Mouse (Mus musculus) neural tube, embryonic 11.5 days (tissue): Measurements from ENCODE around the gene Galns. TPM values are rescaled to one million over a fixed set of nuclear protein-coding genes. Genes with fewer than 3 reads are reported as not detected.

Experiments
- ATAC-seq: fragments of 200-750 bp; cut with Nextera tagmentation; 2 replicates; pipeline ENCODE4 v1.8.0; 2017; ENCODE audit warnings: moderate number of reproducible peaks, mild to moderate bottlenecking, moderate TSS enrichment, moderate library complexity; ENCODE audit not compliant: insufficient read depth, low FRiP score, low TSS enrichment
- DNase-seq: peaks from one replicate; pipeline ENCODE4 v3.0.0-alpha.2; 2015; ENCODE audit warnings: low spot score
- H3K27ac ChIP-seq: fragments of 300-500 bp; sonication (generic); 2 replicates; pipeline ENCODE4 v1.5.1; 2014; ENCODE audit warnings: low read depth, mild to moderate bottlenecking, low read length
- H3K27me3 ChIP-seq: fragments of 300-500 bp; sonication (generic); 2 replicates; pipeline ENCODE4 v1.6.1; 2014; ENCODE audit warnings: mild to moderate bottlenecking, low read length, mixed read lengths; ENCODE audit not compliant: control insufficient read depth, insufficient read depth
- H3K36me3 ChIP-seq: fragments of 300-500 bp; sonication (generic); 2 replicates; pipeline ENCODE4 v1.6.1; 2014; ENCODE audit warnings: mild to moderate bottlenecking, low read length, moderate library complexity, mixed read lengths; ENCODE audit not compliant: control insufficient read depth, insufficient read depth
- H3K4me1 ChIP-seq: fragments of 300-500 bp; sonication (generic); 2 replicates; pipeline ENCODE4 v1.6.1; 2014; ENCODE audit warnings: low read length, mixed read lengths; ENCODE audit not compliant: control insufficient read depth, insufficient read depth
- H3K4me2 ChIP-seq: fragments of 300-500 bp; sonication (generic); 2 replicates; pipeline ENCODE4 v1.6.1; 2014; ENCODE audit warnings: low read depth, mild to moderate bottlenecking, moderate library complexity
- H3K4me3 ChIP-seq: fragments of 300-500 bp; sonication (generic); 2 replicates; pipeline ENCODE4 v1.5.1; 2014; ENCODE audit warnings: low read depth, low read length
- H3K9ac ChIP-seq: fragments of 300-500 bp; sonication (generic); 2 replicates; pipeline ENCODE4 v1.6.1; 2014; ENCODE audit warnings: mild to moderate bottlenecking, low read length
- H3K9me3 ChIP-seq: fragments of 300-500 bp; sonication (generic); 2 replicates; pipeline ENCODE4 v1.6.1; 2016; ENCODE audit warnings: low read length; ENCODE audit not compliant: control insufficient read depth
- WGBS: fragments of 180-500 bp; shearing (Covaris S2); extraction: QIAGEN DNeasy Blood & Tissue Kit; methylation state at CpG from one replicate; pipeline ENCODE4 v1.1.7; 2014; 5-methylcytosine and 5-hydroxymethylcytosine counted together
- polyA plus RNA-seq: library from polyadenylated mRNA; unstranded; fragments of >200 nt; fragmentation: Nextera tagmentation; extraction: Ambion mirVana; gene quantifications from 2 replicates; pipeline ENCODE4 v1.2.1, GENCODE M21; 2014

Galns gene
- polyA plus RNA-seq, 1 experiment from 2014 or later, result 6.6 TPM

- Histone ChIP-seq H3K4me3 (no peak overlapping the region), H3K27ac (no peak overlapping the region), H3K9ac (no peak overlapping the region), H3K4me2 (no peak overlapping the region), H3K9me3 (no peaks in the 10 kb centered on the region), H3K4me1 (no peaks in the 10 kb centered on the region), H3K36me3 (no peaks in the 10 kb centered on the region), H3K27me3 (no peaks in the 10 kb centered on the region)
- 48% methylated on average over 10 of the region's 10 CpGs for WGBS
- ATAC-seq (no peak), DNase-seq (no peak)
These were observed 53.8 kb downstream of the Galns start for GRCm38 (mm10) chr8:122557248-122558038.

DNA sequence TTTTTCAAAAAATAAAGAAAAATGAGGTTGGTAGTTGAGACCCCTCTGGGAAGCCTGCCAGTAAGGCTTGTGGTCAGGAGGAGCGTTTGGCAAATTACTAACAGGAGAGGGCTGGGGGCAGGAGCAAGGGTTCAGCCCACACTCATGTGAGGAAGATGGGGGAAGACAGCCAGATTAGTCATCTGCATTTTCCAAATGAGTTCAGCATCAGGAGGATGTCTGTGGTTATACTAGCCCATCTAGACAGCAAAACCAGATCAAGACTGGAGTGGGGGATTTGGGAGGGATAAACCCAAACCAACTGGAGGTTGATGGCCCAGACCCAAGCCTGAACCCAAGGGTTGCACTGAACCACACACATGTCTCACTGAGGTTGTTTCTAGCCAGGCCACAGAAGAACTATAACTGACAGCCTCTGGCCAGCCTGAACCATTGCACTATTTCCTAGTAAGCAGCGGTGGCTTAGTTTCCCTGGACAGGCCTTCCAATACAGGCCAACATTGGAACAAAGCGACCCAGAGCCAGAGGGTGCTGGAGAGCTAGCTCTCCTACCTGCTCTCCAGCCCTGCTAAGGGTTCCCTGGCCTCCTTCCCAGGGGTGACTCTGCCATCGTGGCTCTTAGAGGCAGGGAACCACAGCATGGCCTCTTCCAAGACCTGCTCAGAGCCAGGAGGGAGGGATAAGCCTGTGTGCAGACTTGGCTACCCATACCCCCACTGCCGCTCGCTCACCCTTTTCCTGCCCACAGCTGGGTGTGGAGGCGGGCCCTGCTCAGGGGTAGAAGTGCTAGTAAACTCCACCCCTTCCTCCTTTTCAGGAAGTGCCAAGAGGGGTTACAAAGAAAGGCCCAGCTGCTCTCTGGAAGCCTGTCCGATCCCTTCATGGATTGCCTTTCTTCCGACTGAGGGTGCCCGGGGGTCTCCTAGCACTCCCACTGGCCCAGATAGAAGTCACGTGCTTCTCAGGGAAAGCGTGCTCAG, 54.9 kb downstream of the Galns start:
- Histone ChIP-seq H3K27ac (no peak overlapping the region), H3K36me3 (no peaks in the 10 kb centered on the region), H3K9me3 (no peaks in the 10 kb centered on the region), H3K4me2 (no peak overlapping the region), H3K4me3 (no peak overlapping the region), H3K27me3 (peaks cover 6% of the 10 kb centered on the region), H3K4me1 (no peaks in the 10 kb centered on the region), H3K9ac (peak overlapping the region; percentile 18; the same call in 1 of the 2 replicates)
- WGBS, result 59% methylated on average over 12 of the region's 12 CpGs
- ATAC-seq (no peak), DNase-seq (no peak)

GRCm38 (mm10) chr8:122554786-122555185, 56.5 kb downstream of the Galns start:
- DNase-seq (no peak), ATAC-seq (no peak)
- Histone ChIP-seq H3K4me2 (no peak overlapping the region), H3K9me3 (no peaks in the 10 kb centered on the region), H3K27me3 (peaks cover 19% of the 10 kb centered on the region), H3K9ac (no peak overlapping the region), H3K4me3 (no peak overlapping the region), H3K4me1 (0 out of 2 replicates have a peak, but pooled peaks cover 4% of the 10 kb centered on the region), H3K36me3 (no peaks in the 10 kb centered on the region), H3K27ac (no peak overlapping the region)
- 86% methylated on average over 6 of the region's 6 CpGs for WGBS

DNA sequence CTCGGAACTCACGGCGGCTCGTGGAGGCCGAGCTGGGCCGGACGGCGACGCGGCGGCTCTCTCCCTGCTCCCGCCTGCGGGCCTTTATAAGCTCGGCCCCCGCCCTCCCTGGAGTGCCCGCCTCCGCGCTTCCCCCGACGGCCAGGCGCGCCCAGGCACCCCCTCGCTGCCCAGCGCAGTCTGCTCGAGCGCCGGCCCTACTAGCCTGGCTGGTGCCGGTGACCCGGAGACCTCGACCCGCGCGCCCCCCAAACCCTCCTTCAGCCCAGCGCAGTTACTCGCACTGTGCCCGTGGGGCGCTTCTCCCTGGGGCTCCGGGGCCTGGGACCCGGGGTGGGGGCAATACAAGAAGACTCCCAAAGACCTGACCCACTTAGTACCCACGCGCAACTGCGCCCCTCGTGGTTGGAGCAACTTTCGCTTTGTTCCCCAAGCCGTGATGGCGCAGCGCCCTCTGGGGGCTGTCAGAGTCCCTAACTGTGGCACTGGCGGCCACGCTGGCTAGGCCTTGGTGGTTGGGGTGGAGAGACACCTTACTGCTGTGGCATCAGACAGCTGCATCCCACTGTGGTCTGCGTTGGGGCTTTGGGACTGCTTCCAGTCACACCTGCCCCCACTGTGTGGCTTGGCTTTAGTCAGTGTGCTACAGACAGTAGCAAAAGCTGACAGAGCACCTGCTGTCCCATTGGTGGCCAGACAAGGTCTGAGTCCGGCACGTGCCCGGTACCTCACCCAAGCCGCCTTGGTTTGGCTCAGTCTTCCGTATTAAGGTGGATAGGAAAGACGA, 59.8 kb downstream of the Galns start, which contains the start of gene Piezo1:
Piezo1 (minus strand) TSS at position 65 of the 787 bp plus-strand sequence.
- ATAC-seq (peak; percentile 35; the same call in 1 of the 2 replicates), DNase-seq (peak; percentile 83)
- 13% methylated on average over 48 of the region's 56 CpGs for WGBS
- 0 out of 2 replicates have a peak, but pooled peaks cover 4% of the 10 kb centered on the region for H3K4me1 ChIP-seq
- H3K4me2 ChIP-seq, result peak within 1 kb of the TSS; percentile 81
- H3K9me3 ChIP-seq, result no peaks in the 10 kb centered on the region
- H3K4me3 ChIP-seq, result peak within 1 kb of the TSS; percentile 49
- H3K27ac ChIP-seq, result 0 out of 2 replicates have a peak within 1 kb of the TSS, but pooled peaks have one; percentile 14
- peak within 1 kb of the TSS; percentile 74 for H3K9ac ChIP-seq
- H3K36me3 ChIP-seq, result no peaks in the 10 kb centered on the region
- H3K27me3 ChIP-seq, result peaks cover 19% of the 10 kb centered on the region

GRCm38 (mm10) chr8:122550995-122551264, 60.3 kb downstream of the Galns start:
- Histone ChIP-seq H3K9me3 (no peaks in the 10 kb centered on the region), H3K9ac (peak overlapping the region; percentile 74), H3K4me1 (0 out of 2 replicates have a peak, but pooled peaks cover 4% of the 10 kb centered on the region), H3K27ac (0 out of 2 replicates have a peak overlapping the region, but pooled peaks have one; percentile 14), H3K36me3 (no peaks in the 10 kb centered on the region), H3K4me3 (peak overlapping the region; percentile 49), H3K27me3 (peaks cover 19% of the 10 kb centered on the region), H3K4me2 (peak overlapping the region; percentile 81)
- ATAC-seq, result peak; percentile 39; the same call in 1 of the 2 replicates
- DNase-seq, result no peak
- 0% methylated on average over 26 of the region's 43 CpGs for WGBS

DNA sequence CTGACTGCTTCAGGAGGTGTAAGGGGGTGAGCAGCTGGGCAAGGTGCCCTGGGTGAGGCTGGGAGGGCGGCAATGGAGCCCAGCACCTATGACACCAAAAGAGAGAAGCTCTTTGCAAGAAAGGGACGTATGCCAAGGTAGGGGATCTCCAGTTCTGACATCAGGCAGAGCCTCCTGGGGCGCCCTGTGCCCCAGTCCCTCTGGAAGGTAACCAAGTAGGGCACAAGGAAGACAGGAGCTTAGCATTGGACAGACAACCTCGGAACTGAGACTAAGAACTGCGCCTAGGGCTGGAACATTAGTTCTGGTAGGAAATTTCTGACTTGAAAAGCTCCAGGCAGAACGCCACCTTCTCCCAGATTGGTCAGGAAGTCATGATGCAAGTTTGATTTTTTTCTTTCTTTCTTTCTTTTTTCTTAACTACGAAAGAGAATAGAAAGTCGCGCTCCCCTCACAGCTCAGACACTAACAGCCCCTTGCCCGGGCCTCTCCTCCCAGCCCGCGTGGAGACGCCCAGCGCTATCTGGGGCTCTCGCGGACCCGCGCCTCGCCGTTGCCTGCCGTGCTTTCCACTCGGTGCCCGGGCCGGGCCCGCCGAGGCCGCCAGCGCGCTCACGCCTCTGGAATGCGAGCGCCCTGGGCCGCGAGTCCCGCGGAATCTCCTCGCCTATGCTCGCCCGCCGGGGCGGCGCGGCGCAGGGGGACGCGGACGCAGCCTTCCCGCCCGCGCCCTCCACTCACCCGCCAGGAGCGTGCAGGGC, 60.8 kb downstream of the Galns start:
- H3K4me1 ChIP-seq, result 0 out of 2 replicates have a peak, but pooled peaks cover 4% of the 10 kb centered on the region
- no peaks in the 10 kb centered on the region for H3K36me3 ChIP-seq
- 5% methylated on average over 49 of the region's 52 CpGs for WGBS
- peak overlapping the region; percentile 81 for H3K4me2 ChIP-seq
- H3K4me3 ChIP-seq, result peak overlapping the region; percentile 49
- DNase-seq (peak; percentile 68), ATAC-seq (0 out of 2 replicates have a peak, but pooled peaks have one; percentile 11)
- peaks cover 19% of the 10 kb centered on the region for H3K27me3 ChIP-seq
- H3K27ac ChIP-seq, result 0 out of 2 replicates have a peak overlapping the region, but pooled peaks have one; percentile 14
- H3K9me3 ChIP-seq, result no peaks in the 10 kb centered on the region
- peak overlapping the region; percentile 74 for H3K9ac ChIP-seq

GRCm38 (mm10) chr8:122548891-122549439, 62.3 kb downstream of the Galns start:
- ATAC-seq (no peak), DNase-seq (no peak)
- 0 out of 2 replicates have a peak, but pooled peaks cover 4% of the 10 kb centered on the region for H3K4me1 ChIP-seq
- no peaks in the 10 kb centered on the region for H3K36me3 ChIP-seq
- no peaks in the 10 kb centered on the region for H3K9me3 ChIP-seq
- H3K27me3 ChIP-seq, result peaks cover 19% of the 10 kb centered on the region
- H3K27ac ChIP-seq, result no peak overlapping the region
- WGBS, result 81% methylated on average over 3 of the region's 3 CpGs
- no peak overlapping the region for H3K9ac ChIP-seq
- no peak overlapping the region for H3K4me3 ChIP-seq
- no peak overlapping the region for H3K4me2 ChIP-seq
